Mouse (Mus musculus): ENCODE results near the gene Mpv17l2.

Gene Mpv17l2

GRCm38 (mm10) chr8:70760775-70761406 lies at the start of gene Mpv17l2:
Gene Mpv17l2 (minus strand): TSS chr8:70760946.
- peak; percentile 99 for DNase-seq

- DNase-seq: no peak
Observed at GRCm38 (mm10) chr8:70808955-70809701, 48.4 kb upstream of the Mpv17l2 start.

DNA sequence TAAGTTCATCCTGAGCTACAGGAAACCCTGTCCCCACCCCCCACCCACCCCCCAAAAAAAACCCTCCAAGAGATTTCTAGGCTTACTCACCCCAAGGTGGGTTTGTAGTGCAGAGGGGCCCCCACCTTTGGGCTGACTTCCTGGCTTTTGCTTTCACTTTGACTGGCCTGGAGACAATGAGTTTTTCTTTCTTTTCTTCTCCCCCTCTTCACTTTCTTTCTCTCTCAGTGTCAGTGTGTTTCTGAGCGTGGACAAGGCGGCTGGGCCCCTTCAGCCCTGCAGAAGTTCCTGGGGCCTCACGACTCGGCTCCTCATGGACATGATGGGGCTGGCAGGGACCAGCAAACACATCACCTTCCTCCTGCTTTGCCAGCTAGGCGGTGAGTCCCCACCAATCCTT lies 47.5 kb upstream of the Mpv17l2 start, which contains the start of gene Il12rb1:
TSS of gene Il12rb1 (plus strand) at position 211 of the 400 bp plus-strand sequence.
- DNase-seq: no peak

GRCm38 (mm10) chr8:70807304-70807703 lies 46.6 kb upstream of the Mpv17l2 start:
- no peak for DNase-seq

GRCm38 (mm10) chr8:70806541-70806940 lies 45.8 kb upstream of the Mpv17l2 start:
- no peak for DNase-seq

DNA sequence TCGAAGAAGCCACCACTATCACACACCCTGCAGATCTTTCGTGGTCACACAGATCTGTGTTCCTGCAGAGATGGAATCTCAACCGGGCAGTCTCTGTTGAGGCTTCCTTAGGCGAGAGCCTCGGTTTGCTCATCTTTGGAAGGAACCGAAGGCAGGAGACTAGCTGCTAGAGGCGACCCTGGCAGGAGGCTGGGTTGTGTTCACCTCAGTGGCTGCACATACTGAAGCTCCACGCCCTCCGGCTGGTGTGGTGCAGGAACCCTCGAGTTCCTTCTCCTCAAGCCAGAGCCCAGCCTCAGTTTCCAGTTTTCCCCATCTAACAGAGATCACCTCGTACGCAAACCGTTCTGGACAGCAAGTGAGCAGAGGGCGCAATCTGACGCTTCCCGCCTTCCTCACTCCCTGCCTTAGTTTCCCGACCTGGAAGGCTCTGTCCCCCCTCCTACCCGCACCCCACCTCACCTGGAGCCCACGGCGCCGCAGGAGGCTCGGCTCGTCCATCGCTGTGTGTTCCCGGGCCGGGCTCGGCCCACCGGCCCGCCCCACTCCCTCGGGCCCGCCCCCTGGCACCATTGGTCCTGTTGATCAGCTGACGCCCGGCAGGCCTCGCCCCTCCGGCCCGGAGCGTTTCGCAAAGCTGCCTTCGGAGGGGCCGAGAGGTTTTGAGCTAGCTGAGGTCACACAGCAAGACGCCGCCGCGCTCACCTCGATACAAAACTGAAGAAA lies 43.9 kb upstream of the Mpv17l2 start, which contains the start of gene Mast3:
TSS of gene Mast3 (minus strand) at position 574 of the 726 bp plus-strand sequence.
- DNase-seq: peak; percentile 79

- peak; percentile 29 for DNase-seq
Observed at GRCm38 (mm10) chr8:70803761-70804480, 43.2 kb upstream of the Mpv17l2 start.

DNA sequence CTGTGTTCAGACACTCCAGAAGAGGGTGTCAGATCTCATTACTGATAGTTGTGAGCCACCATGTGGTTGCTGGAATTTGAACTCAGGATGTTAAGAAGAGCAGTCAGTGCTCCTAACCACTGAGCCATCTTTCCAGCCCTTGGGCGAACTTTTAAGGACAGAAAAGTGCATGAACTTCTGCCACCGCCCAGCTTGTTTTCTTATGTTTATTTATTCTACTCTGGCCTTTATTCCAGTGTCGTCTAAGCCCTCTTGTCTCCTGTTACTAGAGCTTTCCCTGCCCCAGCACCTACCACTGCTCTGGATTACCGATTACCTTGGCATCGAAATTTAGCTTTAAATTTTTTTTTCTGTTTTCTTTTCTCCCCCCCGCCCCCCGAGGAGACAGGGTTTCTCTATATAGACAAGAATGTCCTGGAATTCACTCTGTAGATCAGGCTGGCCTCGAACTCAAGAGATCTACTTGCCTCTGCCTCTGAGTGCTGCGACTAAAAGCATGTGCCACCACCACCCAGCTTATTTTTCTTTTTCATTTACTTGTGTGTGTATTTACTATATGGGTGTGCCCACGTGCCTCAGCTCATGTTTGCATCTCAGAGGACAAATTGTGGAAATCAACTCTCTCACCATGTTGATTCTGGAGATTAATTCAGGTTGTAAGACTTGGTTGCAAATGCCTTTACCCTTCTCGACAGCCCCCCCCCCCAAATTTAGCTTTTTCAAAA lies 42.2 kb upstream of the Mpv17l2 start:
- DNase-seq: no peak

- DNase-seq: no peak
Observed at GRCm38 (mm10) chr8:70801830-70802229, 41.1 kb upstream of the Mpv17l2 start.

DNA sequence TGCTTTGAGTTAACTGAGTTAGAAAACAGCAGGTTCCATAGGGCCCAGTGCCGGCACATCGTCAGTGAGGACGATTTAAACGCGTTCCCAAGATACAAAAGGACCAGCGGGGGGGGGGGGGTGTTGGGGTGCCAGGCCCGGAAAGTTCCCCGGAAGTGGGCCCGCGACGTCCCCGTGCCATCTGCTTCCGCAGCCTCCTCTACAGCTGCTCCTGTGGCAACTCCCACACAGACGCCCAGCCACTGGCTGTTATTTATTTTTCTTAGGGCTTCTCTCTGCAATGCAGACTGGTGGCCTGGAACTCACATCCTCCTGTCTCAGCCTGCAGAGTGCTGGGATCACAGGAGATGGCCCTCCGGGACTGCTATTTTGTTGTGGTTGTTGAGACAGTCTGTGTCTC lies 40.4 kb upstream of the Mpv17l2 start:
- no peak for DNase-seq

GRCm38 (mm10) chr8:70800648-70801047 lies 39.9 kb upstream of the Mpv17l2 start:
- no peak for DNase-seq

DNA sequence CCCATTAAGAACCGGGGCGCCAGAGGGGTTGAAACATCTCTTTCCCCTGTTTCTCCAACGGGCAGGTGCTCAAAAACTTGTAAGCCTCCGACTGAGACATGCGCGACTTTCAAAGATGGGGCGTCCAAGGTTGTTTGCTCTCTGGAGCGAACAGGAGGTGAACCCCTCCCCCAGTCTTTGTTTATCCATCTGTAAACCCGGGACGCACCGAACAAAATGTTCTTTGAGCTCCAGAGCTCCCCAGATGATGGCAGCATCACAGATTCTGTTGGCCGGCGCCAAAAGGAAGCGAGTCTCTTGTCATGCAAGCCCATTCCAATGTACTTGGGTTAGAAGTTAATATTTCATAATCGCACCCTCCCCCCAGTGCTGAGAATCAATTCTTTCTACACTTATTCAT lies 37.5 kb upstream of the Mpv17l2 start:
- DNase-seq: peak; percentile 62

GRCm38 (mm10) chr8:70797081-70798070 lies 36.6 kb upstream of the Mpv17l2 start:
- DNase-seq: peak; percentile 94

- no peak for DNase-seq
Observed at GRCm38 (mm10) chr8:70796403-70797080, 35.8 kb upstream of the Mpv17l2 start.

GRCm38 (mm10) chr8:70795370-70795769 lies 34.6 kb upstream of the Mpv17l2 start:
- DNase-seq: no peak

DNA sequence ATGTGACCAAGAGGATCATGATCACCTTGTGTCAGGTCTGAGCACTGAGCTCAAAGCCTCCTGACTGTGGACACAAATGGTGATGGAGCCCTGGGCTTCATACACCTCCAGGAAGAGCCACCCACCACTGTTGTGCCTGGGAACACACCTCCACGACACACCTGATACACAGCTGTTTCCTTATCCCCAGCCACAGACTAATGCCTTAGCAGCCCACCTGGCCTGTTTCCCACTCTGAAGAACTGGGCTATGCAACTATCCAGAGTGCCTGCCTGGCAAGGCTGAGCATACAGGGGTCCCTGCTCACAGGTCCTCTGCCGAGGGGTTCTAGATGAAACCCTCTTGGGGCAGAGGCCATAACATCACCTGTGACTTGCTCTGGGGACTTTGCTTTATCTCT lies 33.5 kb upstream of the Mpv17l2 start:
- no peak for DNase-seq

- peak; percentile 97 for DNase-seq
Observed at GRCm38 (mm10) chr8:70792700-70793099, 32.0 kb upstream of the Mpv17l2 start.

GRCm38 (mm10) chr8:70791975-70792691 lies 31.4 kb upstream of the Mpv17l2 start:
- peak; percentile 97 for DNase-seq

DNA sequence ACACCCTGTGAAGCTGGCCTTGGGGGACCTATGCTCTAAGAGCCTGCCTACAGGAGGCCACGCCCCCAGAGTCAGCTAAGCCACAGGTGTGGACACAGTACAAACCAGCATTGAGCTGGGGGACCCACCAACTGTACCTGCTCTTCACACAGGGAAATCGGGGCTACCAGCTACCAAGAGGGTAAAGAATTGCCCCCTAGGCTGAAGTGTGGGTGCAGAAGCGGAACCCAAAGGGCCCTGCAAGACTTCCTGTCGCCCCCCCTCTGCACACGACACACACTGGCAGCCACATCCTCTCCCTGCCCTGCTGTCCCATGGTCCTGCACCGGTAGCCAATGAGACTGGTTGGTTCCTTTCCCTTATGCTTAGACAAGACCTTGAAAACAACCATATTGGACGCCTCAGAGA lies 30.6 kb upstream of the Mpv17l2 start:
- peak; percentile 43 for DNase-seq

DNA sequence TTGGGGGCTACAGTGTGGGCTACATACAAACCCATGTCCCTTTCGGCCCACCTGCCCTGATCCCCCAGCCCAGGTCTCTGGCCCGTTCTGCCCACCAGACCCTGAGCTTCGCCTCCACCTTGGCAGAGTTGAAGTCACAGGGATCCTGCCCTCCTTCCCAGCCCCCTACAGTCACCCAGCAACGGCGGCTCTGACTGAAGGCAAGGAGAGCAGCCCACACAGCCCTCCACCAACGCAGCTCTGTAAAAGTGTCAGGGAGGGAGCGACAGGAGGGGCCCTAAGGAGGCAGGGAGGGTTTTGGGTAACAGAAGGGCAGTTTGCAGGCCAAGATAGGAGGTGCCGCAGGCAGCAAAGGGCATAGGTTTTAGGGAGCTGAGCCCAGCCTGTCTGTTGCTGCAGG lies 30.1 kb upstream of the Mpv17l2 start:
- no peak for DNase-seq
